Mouse (Mus musculus): ENCODE data around the gene Neurl2. TPM values are rescaled to one million over a fixed set of nuclear protein-coding genes. Genes with fewer than 3 reads are reported as not detected.
"Not testable (repeated sequence)": the region's sequence is repeated elsewhere in the genome, so short reads cannot be mapped to it uniquely, and the experiment has no call there.

The Neurl2 gene
- total RNA-seq, 2 experiments from 2014 or later = 39.2 to 45.2 TPM

GRCm38 (mm10) chr2:164817206-164817605 is 16.1 kb downstream of the Neurl2 start:
- DNase-seq = no peak

GRCm38 (mm10) chr2:164815821-164816220 is 17.4 kb downstream of the Neurl2 start:
- DNase-seq = no peak

GRCm38 (mm10) chr2:164815348-164815747 is 17.9 kb downstream of the Neurl2 start:
- no peak for DNase-seq

DNA sequence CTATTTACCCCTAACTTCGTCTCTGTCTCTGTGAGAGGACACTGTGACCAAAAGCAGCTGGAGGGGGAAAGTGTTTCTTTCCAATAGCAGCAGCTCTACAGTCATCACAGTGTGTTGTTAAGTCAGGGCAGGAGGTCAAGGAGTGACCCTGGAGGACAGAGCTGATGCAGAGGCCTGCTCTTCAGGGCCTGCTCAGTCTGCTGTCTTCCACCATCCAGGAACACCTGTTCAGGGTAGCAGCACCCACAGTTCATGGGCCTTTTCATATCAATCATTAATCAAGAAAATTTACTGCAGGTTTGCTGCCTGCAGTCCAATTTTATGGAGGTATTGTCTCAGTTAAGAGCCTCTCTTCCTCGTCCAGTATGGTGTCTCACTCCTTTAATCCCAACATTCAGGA is 19.7 kb downstream of the Neurl2 start:
- DNase-seq = no peak

- no peak for DNase-seq
Observed at GRCm38 (mm10) chr2:164806614-164807013, 26.6 kb downstream of the Neurl2 start.

DNA sequence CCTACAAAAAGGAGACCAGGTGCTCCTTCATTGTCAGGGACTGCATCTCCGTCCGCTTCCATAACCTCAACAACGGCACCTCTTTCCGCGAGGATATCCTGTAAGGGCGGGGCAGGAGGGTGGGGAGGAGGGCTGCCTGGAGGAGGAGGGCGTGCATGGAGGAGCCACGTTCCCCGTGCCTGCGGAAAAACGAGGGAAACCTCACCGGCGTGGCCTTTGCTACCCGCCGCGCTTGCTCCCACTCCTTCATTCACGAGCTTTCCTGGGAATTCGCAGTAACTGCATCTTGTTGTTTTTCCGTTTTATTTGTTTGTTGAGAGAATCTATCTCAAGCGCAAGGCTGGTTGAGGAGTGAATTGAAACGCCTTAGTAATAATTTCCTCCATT is 27.9 kb downstream of the Neurl2 start:
- no peak for DNase-seq

GRCm38 (mm10) chr2:164804533-164805331 is 28.5 kb downstream of the Neurl2 start, which contains the start of the genes Acot8 and Zswim3:
Gene Acot8 (minus strand): TSS chr2:164804882.
Gene Zswim3 (plus strand): TSS chr2:164805098.
- DNase-seq = peak; percentile 93

DNA sequence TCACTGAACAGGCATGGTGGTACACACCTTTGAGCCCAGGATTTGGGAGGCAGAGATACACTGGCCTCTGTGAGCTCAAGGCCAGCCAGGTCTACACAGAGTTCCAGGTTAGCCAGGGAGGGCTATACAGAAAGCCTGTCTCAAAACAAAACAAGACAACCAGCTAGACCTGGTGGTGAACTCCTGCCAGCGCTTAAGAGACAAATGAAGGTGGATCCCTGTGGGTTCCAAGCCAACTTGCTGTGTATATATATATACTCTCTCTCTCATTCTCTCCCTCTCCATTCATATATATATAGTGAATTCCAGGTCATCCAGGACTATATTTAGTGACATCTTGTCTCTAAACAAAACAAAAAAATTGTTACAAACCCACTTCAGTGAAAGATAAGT is 29.3 kb downstream of the Neurl2 start:
- no peak for DNase-seq

- no peak for DNase-seq
Observed at GRCm38 (mm10) chr2:164803201-164803920, 29.9 kb downstream of the Neurl2 start.

GRCm38 (mm10) chr2:164800252-164801004 is 32.8 kb downstream of the Neurl2 start:
- no peak for DNase-seq

GRCm38 (mm10) chr2:164798554-164798953 is 34.7 kb downstream of the Neurl2 start:
- DNase-seq = not testable (repeated sequence)

- DNase-seq = no peak
Observed at GRCm38 (mm10) chr2:164795868-164796267, 37.4 kb downstream of the Neurl2 start.

GRCm38 (mm10) chr2:164794293-164794692 is 39.0 kb downstream of the Neurl2 start:
- DNase-seq = peak; percentile 88

DNA sequence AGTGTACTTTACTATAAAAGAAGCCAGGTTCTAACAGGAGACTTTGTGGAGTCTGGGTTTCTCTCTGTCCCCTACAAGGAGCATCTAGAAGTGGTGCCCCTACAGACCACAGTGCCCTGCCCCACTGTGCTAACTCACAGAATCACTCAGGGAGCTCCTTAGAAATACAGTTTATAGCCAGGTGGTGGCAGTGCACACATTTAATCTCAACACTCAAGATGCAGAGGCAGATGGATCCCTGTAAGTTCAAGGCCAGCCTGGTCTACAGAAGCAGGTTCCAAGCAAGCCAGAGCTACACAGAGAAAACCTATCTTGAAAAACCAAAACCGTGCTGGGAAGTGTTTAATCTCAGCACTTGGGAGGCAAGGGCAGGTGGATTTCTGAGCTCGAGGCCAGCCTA is 39.5 kb downstream of the Neurl2 start:
- DNase-seq = no peak

GRCm38 (mm10) chr2:164793236-164793635 is 40.0 kb downstream of the Neurl2 start:
- peak; percentile 59 for DNase-seq

GRCm38 (mm10) chr2:164792400-164793190 is 40.7 kb downstream of the Neurl2 start:
- no peak for DNase-seq

- DNase-seq = no peak
Observed at GRCm38 (mm10) chr2:164791841-164792261, 41.4 kb downstream of the Neurl2 start.

DNA sequence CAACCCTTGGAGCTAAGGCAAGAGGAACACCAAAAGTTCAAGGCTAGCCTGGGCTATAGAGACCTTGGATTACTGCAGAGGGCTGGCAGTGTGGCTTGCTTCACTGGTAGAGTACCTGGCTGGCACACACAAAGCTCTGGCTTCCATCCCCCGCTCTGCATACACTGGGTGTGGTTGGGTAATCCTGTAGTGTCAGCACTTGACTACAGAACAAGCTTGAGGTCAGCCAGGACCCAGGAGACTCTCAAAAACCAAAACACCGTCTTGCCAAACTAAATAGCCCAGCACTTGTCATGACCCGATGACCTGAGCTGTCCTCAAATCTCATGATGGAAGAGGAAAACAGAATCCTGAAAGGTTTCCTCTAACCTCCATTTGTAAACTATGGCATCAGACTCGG is 42.8 kb downstream of the Neurl2 start:
- no peak for DNase-seq

GRCm38 (mm10) chr2:164788411-164788810 is 44.8 kb downstream of the Neurl2 start:
- DNase-seq = no peak

GRCm38 (mm10) chr2:164787779-164788178 is 45.5 kb downstream of the Neurl2 start:
- no peak for DNase-seq

GRCm38 (mm10) chr2:164787032-164787431 is 46.2 kb downstream of the Neurl2 start:
- DNase-seq = no peak

DNA sequence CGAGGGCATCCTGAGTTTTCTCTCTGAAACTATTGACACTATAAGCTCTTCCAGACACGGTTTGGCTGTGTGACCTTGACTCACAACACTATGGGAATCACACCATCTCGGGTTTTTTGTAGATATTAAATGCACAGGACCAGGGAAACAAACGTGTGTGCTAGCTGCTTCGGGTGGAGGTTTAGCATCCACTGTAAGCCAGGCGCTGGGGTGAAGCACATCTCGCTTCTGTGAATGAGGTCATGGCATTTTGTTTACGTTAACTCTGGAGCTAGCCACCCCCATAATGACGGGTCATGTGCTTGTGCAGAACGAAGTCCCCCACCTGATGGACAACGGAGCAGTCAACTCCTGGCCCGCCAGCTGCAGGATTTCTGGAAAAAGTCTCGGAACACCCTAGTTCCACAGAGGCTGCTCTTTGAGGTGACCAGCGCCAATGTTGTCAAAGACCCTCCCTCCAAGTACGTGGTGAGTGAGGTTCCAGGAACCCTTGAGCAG is 46.8 kb downstream of the Neurl2 start:
- no peak for DNase-seq

Data from gastrocnemius, postnatal 10 days (tissue).